Mouse (Mus musculus) T-helper 17 cell (primary cell): ENCODE measurements at regions not wholly inside any gene's neighbourhood (a gene's known extent, or its start where the extent isn't known, plus 50 kb on each side); places are given as distances from the start of the nearest gene placed in this dataset.

ENCODE experiments used
- in situ Hi-C, 2 experiments: fragments of 300-600 bp; cut with MboI, MseI; formaldehyde crosslinking; loops; 1 replicate in 1 of 2; 2 replicates in 1 of 2; pipeline ENCODE4 v1.15.1; 2025; ENCODE audit warnings: high pct_unique_total_duplicates in 2 of 2

DNA sequence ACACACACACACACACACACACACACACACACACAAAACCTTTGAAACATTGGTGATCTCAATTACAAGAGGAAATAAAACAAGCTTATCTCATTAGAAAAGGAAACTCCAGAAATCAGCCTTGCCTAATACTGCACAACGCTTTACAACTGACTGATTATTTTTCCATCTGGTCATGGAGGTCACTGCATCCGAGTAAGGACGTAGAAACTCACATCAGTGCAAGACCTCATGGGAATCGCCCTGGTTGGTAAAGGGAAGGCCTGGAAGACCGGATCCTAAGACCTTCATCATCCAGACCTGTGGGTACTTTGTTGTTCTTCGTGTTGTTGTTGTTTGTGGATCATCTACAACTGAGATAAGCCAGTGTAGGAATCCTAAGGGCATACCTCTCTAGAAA, 77.8 kb upstream of the Sestd1 start:
- in situ Hi-C loops = loop anchor here in 1 of 2 experiments (5.0 kb wide), 1 partner anchor 301 kb away; no protein-coding TSS in a partner anchor

DNA sequence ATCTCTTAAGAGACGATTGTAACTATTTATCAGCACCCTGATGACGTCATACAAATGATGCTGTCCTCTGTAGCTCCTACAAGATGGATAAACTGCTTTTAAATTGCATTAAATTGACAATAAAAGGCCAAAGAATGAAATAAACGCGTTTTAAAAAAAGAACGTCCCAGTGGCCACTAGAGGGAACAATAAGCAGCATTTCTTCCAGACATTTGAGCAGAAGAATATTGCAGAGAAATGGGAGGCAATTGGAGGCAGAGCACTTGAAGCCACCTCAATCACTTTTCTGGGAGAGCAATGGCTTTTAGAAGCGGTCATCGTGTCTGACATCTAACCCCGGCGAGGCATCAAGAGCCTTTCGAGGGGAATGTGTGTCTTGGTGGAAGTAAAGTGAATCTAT, 76.4 kb upstream of the Sestd1 start:
- in situ Hi-C loops = loop anchor here in 1 of 2 experiments (5.0 kb wide), 1 partner anchor 299 kb away; no protein-coding TSS in a partner anchor

- in situ Hi-C loops = no loop called here
Observed at GRCm38 (mm10) chr2:77351987-77352628, 71.7 kb upstream of the Sestd1 start.

DNA sequence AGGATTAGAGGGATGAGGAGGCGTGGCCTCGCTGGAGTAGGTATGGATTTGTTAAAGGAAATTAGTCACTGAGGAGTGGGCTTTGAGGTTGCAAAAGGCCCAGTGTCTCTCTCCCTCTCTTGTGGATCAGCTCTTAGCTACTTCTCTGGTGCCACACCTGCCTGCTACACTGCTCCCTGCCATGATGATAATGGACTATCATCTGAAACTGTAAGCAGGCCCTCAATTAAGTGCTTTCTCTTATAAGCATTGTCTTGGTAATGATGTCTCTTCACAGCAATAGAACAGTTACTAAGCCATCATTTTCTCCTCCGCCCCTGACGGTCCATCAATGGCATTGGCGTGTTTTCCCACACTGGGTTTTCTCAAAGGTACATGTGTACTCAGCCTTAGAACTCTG, 66.6 kb upstream of the Sestd1 start:
- in situ Hi-C loops = loop anchor here in 1 of 2 experiments (5.0 to 10.0 kb wide), 2 partner anchors 285 to 372 kb away; no protein-coding TSS in a partner anchor

GRCm38 (mm10) chr2:77343736-77344440, 63.5 kb upstream of the Sestd1 start:
- in situ Hi-C loops = loop anchor here in 1 of 2 experiments (5.0 to 10.0 kb wide), 2 partner anchors 77 to 369 kb away; no protein-coding TSS in a partner anchor

- in situ Hi-C loops = loop anchor here in 1 of 2 experiments (5.0 to 10.0 kb wide), 2 partner anchors 75 to 368 kb away; no protein-coding TSS in a partner anchor
Observed at GRCm38 (mm10) chr2:77342416-77342815, 62.0 kb upstream of the Sestd1 start.

- in situ Hi-C loops = loop anchor here in 1 of 2 experiments (5.0 to 10.0 kb wide), 2 partner anchors 74 to 367 kb away; no protein-coding TSS in a partner anchor
Observed at GRCm38 (mm10) chr2:77341575-77342332, 61.4 kb upstream of the Sestd1 start.

- in situ Hi-C loops = loop anchor here in 1 of 2 experiments (5.0 to 10.0 kb wide), 2 partner anchors 73 to 365 kb away; no protein-coding TSS in a partner anchor
Observed at GRCm38 (mm10) chr2:77340076-77340475, 59.7 kb upstream of the Sestd1 start.

GRCm38 (mm10) chr2:77337786-77338406, 57.5 kb upstream of the Sestd1 start:
- in situ Hi-C loops = loop anchor here in 1 of 2 experiments (5.0 kb wide), 1 partner anchor 41 kb away; no protein-coding TSS in a partner anchor

DNA sequence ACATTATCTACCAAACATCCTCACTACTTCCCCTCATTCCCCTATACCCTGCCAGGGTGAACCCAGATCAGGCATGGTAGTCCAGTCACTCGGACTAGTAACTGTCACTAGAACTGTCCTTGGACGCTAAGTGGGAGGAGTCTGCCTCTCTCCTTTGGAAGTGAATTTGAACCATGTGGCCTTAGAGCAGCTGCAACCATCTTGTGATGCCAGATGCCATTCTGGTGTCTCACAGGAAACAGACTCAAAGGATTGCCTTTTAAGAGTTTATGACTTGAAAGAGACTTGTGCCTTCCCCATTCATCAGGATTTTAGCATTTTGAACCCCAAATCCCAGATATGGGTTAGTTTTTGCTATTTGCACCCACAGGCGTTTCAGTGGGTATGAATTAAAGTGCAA, 56.9 kb upstream of the Sestd1 start:
- in situ Hi-C loops = loop anchor here in 1 of 2 experiments (5.0 kb wide), 1 partner anchor 40 kb away; no protein-coding TSS in a partner anchor

GRCm38 (mm10) chr2:77336810-77337209, 56.4 kb upstream of the Sestd1 start:
- in situ Hi-C loops = loop anchor here in 1 of 2 experiments (5.0 kb wide), 1 partner anchor 40 kb away; no protein-coding TSS in a partner anchor

DNA sequence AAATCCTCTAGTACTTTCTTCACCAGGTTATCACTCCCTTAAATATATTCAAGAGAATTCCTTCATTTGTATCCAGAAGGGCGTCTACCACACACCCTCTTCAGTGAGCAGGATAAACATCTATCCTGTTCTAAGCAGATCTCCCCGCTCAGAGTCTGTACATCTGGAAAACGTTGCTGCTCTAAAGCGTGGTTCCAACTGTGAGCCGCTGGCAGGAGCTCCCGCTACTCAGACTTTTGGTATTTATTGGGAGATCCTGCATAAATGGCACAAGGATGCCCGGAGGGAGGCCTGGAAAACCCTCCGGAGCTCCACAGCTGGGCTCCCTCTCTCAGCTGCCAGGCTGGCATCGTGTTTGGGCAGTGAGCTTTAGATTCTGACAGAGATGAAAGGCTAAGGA, 54.3 kb upstream of the Sestd1 start:
- in situ Hi-C loops = loop anchor here in 1 of 2 experiments (5.0 kb wide), 1 partner anchor 37 kb away; no protein-coding TSS in a partner anchor

- in situ Hi-C loops = no loop called here
Observed at GRCm38 (mm10) chr2:77333394-77334079, 53.1 kb upstream of the Sestd1 start.
